Mouse (Mus musculus): ENCODE data around the gene Lipt1. TPM values are rescaled to one million over a fixed set of nuclear protein-coding genes. Genes with fewer than 3 reads are reported as not detected.
A peak's percentile ranks its signal among the peaks of the same experiment; 100 is the strongest.

The Lipt1 gene
- polyA plus RNA-seq, 1 experiment: 0.62 TPM

DNA sequence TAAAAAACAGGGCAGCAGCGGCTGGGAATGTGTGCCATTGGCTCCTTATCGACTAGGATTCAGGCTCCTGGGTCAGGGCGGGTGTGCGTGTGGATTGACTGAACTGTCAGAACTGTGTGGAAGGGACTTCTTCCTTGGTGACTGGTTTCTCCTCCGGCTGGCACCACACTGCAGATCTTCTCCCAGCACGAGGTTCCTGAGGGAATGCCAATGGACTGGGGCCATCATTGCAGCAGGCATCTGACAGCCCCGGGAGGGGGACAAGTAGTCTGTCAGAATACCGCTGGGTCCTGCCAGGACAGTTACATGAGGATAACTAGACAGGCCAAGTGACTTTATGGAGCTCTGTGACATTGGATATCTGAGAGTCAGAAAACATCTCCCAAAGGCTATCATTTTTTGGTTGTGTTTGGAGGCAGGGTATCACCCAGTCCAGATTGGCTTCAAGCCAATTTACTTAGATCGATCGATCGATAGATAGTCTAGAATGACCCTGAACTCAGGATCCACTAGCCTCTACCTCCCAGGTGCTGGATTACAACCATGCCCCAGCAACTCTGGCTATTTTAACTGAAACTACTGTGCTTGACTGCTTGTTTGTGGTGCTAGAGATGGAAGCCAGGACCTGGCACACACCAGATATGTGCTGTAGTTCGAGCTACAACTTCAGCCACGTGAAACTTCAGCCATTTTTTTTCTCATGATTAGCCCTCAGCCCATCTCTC lies 6.4 kb downstream of the Lipt1 start:
- no peak overlapping the region for H3K4me3 ChIP-seq (ENCODE audit: low read depth, low read length)
- 92% methylated on average over 13 of the region's 13 CpGs for WGBS
- H3K36me3 ChIP-seq (ENCODE audit: control insufficient read depth, insufficient read depth, low read length): peaks cover 41% of the 10 kb centered on the region
- H3K4me1 ChIP-seq (ENCODE audit: control insufficient read depth, insufficient read depth, insufficient read length, low read length): no peaks in the 10 kb centered on the region
- H3K27me3 ChIP-seq (ENCODE audit: control insufficient read depth, insufficient read depth, low read length): no peaks in the 10 kb centered on the region
- TF ChIP-seq POLR2A (IDR thresholded peaks at IDR 0.05; ENCODE audit: low read depth, low read length): no peak
- TF ChIP-seq CTCF (IDR thresholded peaks at IDR 0.05; ENCODE audit: extremely low read depth, insufficient read length, insufficient replicate concordance, low read depth, low read length): no peak
- H3K27ac ChIP-seq (ENCODE audit: insufficient read depth, low read depth, low read length): no peak overlapping the region

DNA sequence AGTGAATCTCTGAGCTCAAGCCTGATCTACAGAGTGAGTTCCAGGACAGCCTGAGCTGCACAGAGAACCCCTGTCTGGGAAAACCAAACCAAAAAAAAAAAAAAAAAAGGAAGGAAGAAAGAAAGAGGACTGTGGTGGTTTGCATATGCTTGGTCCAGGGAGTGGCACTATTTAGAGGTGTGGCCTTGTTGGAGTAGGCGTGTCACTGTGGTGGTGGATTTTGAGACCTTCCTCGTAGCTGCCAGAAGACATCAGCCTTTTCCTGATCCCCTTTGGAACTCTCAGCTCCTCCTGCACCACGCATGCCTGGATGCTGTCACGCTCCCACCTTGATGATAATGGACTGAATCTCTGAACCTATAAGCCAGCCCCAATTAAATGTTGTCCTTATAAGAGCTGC lies 11.9 kb downstream of the Lipt1 start:
- Histone ChIP-seq H3K27ac (ENCODE audit: insufficient read depth, low read depth, low read length) (no peak overlapping the region), H3K4me3 (ENCODE audit: low read depth, low read length) (no peak overlapping the region), H3K4me1 (ENCODE audit: control insufficient read depth, insufficient read depth, insufficient read length, low read length) (no peaks in the 10 kb centered on the region), H3K27me3 (ENCODE audit: control insufficient read depth, insufficient read depth, low read length) (no peaks in the 10 kb centered on the region), H3K36me3 (ENCODE audit: control insufficient read depth, insufficient read depth, low read length) (peaks cover 35% of the 10 kb centered on the region)
- TF ChIP-seq POLR2A (IDR thresholded peaks at IDR 0.05; ENCODE audit: low read depth, low read length): no peak
- TF ChIP-seq CTCF (IDR thresholded peaks at IDR 0.05; ENCODE audit: extremely low read depth, insufficient read length, insufficient replicate concordance, low read depth, low read length): no peak
- 75% methylated on average over 4 of the region's 4 CpGs for WGBS

DNA sequence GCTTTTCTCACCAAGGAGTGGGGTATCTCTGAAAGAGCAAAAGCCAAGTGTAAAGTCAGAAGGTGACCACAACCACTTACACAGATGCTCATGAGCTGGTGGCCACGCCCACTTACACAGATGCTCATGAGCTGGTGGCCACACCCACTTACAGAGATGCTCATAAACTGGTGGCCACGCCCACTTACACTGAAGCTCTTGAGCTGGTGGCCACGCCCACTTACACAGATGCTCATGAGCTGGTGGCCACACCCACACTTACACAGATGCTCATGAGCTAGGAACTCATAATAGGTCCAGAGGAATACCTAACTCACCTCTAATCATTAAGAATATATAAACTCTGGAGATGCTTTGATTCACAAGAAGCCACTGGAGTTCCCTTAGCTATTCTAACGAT lies 12.9 kb downstream of the Lipt1 start:
- peaks cover 26% of the 10 kb centered on the region for H3K36me3 ChIP-seq (ENCODE audit: control insufficient read depth, insufficient read depth, low read length)
- TF ChIP-seq CTCF (IDR thresholded peaks at IDR 0.05; ENCODE audit: extremely low read depth, insufficient read length, insufficient replicate concordance, low read depth, low read length) (no peak), POLR2A (IDR thresholded peaks at IDR 0.05; ENCODE audit: low read depth, low read length) (no peak)
- WGBS: 75% methylated on average over 4 of the region's 4 CpGs

DNA sequence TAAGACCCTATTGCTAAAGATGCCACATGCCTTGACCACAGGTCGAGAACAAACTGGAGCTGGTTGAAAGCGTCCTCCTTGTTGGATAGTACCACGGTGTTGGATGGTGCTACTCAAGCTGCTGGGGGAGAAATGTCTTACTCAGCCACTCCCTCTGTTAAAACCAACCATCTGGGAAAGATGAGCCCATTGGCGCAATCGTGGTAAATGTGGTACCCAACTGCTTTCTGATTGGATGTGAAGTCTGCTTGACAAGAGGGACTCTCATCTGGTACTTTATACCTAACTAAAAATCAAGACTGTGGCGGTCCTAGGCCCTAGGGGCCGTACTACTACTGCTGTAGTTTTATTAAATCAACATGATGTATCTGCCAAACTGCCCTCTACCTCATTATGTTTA lies 17.7 kb downstream of the Lipt1 start:
- Histone ChIP-seq H3K4me1 (ENCODE audit: control insufficient read depth, insufficient read depth, insufficient read length, low read length) (peaks cover 5% of the 10 kb centered on the region; the same call in 1 of the 2 replicates), H3K27me3 (ENCODE audit: control insufficient read depth, insufficient read depth, low read length) (no peaks in the 10 kb centered on the region), H3K27ac (ENCODE audit: insufficient read depth, low read depth, low read length) (peak overlapping the region; percentile 96; the same call in 1 of the 2 replicates), H3K4me3 (ENCODE audit: low read depth, low read length) (no peak overlapping the region), H3K36me3 (ENCODE audit: control insufficient read depth, insufficient read depth, low read length) (peaks cover 9% of the 10 kb centered on the region)
- 74% methylated on average over 7 of the region's 7 CpGs for WGBS
- TF ChIP-seq CTCF (IDR thresholded peaks at IDR 0.05; ENCODE audit: extremely low read depth, insufficient read length, insufficient replicate concordance, low read depth, low read length) (no peak), POLR2A (IDR thresholded peaks at IDR 0.05; ENCODE audit: low read depth, low read length) (no peak)

More for the DNA sequence above, 12.9 kb downstream of the Lipt1 start:
- no peak overlapping the region for H3K4me3 ChIP-seq (ENCODE audit: low read depth, low read length)
- H3K4me1 ChIP-seq (ENCODE audit: control insufficient read depth, insufficient read depth, insufficient read length, low read length): peaks cover 3% of the 10 kb centered on the region; the same call in 1 of the 2 replicates
- H3K27ac ChIP-seq (ENCODE audit: insufficient read depth, low read depth, low read length): no peak overlapping the region
- no peaks in the 10 kb centered on the region for H3K27me3 ChIP-seq (ENCODE audit: control insufficient read depth, insufficient read depth, low read length)

DNA sequence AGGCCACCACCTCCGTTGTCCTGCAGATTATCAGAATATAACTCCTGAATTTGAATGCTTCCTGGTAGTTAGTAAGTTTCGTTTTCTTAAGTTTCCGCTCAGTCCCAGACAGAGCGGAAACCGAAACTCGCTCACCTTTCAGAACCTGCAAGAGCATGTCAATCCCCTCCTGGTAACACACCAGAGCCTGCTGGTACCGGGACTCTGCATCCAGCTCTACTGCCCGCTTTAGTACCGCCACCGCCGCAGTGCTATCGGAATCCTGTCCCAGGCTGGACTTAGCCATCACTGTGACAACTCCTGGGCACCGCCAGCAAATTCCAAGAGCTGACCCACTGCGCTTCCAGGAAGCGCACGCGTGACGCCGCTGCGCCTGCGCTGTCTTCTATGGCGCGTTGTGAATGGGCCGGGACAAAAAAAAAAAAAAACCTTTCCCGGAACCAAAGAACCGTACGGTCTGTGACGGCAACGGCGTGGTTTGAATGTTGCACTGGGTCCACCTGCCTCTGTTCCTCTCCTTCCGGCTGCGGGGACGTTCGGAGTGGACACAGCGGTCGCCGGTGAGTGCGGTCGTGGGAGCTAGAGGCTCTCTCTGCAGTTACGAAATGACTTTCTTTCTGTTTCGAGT lies 18.6 kb downstream of the Lipt1 start, which contains the start of the genes Mitd1 and Mrpl30:
Gene Mitd1, minus strand, starts transcription at position 387 of the 628 bp plus-strand sequence.
Gene Mrpl30, plus strand, starts transcription at position 453 of the 628 bp plus-strand sequence.
- no peak for TF ChIP-seq CTCF (IDR thresholded peaks at IDR 0.05; ENCODE audit: extremely low read depth, insufficient read length, insufficient replicate concordance, low read depth, low read length)
- peak; percentile 78 for TF ChIP-seq POLR2A (IDR thresholded peaks at IDR 0.05; ENCODE audit: low read depth, low read length)
- under 1% methylated on average over 41 of the region's 41 CpGs for WGBS

DNA sequence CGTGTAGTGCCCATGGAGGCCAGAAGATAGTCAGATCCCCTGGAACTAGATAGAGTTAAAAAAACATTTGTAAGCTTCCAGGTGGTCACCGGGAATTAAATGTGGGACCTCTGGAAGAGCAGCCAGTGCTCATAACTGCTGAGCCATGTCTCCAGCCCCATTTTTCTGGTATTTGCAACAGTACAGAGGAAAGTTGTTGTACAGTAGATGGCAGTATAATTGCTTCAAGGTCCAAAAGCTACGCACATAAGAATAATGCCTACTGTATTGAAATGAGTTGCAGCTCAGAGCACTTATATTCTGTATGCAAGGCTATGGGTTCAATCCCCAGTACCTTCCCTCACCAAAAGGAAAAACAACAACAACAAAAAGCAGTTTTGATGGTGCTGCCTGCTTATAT lies 19.9 kb downstream of the Lipt1 start:
- Histone ChIP-seq H3K27ac (ENCODE audit: insufficient read depth, low read depth, low read length) (no peak overlapping the region), H3K4me1 (ENCODE audit: control insufficient read depth, insufficient read depth, insufficient read length, low read length) (peaks cover 5% of the 10 kb centered on the region; the same call in 1 of the 2 replicates), H3K27me3 (ENCODE audit: control insufficient read depth, insufficient read depth, low read length) (no peaks in the 10 kb centered on the region), H3K36me3 (ENCODE audit: control insufficient read depth, insufficient read depth, low read length) (peaks cover 17% of the 10 kb centered on the region), H3K4me3 (ENCODE audit: low read depth, low read length) (no peak overlapping the region)
- WGBS: 33% methylated on average over 3 of the region's 3 CpGs
- no peak for TF ChIP-seq CTCF (IDR thresholded peaks at IDR 0.05; ENCODE audit: extremely low read depth, insufficient read length, insufficient replicate concordance, low read depth, low read length)
- no peak for TF ChIP-seq POLR2A (IDR thresholded peaks at IDR 0.05; ENCODE audit: low read depth, low read length)

More for the DNA sequence above, 18.6 kb downstream of the Lipt1 start, which contains the start of the genes Mitd1 and Mrpl30:
- Histone ChIP-seq H3K4me3 (ENCODE audit: low read depth, low read length) (peak within 1 kb of the TSS; percentile 87), H3K27me3 (ENCODE audit: control insufficient read depth, insufficient read depth, low read length) (no peaks in the 10 kb centered on the region), H3K36me3 (ENCODE audit: control insufficient read depth, insufficient read depth, low read length) (peaks cover 12% of the 10 kb centered on the region), H3K4me1 (ENCODE audit: control insufficient read depth, insufficient read depth, insufficient read length, low read length) (peaks cover 5% of the 10 kb centered on the region; the same call in 1 of the 2 replicates), H3K27ac (ENCODE audit: insufficient read depth, low read depth, low read length) (peak within 1 kb of the TSS; percentile 96)

DNA sequence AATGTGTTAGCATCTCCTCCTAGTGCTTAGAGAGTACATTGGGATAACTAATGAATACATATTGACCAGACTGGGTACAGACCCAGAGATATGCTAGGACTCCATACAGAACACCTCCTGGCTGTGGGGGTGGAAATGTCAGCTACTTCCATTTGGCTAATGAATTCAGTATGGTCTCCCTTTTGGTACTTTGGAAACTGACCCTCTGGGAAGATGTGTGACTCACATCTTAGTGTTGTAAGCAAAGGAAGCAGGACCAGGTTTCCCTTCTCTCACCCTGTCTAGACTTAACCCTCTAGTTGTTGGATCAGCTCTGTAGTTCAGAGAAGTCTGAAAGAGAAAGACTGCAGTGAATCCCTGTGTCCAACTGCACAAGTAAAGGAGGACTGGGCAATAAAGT lies 23.1 kb downstream of the Lipt1 start:
- peaks cover 3% of the 10 kb centered on the region; the same call in 1 of the 2 replicates for H3K4me1 ChIP-seq (ENCODE audit: control insufficient read depth, insufficient read depth, insufficient read length, low read length)
- H3K4me3 ChIP-seq (ENCODE audit: low read depth, low read length): no peak overlapping the region
- no peak overlapping the region for H3K27ac ChIP-seq (ENCODE audit: insufficient read depth, low read depth, low read length)
- peaks cover 42% of the 10 kb centered on the region for H3K36me3 ChIP-seq (ENCODE audit: control insufficient read depth, insufficient read depth, low read length)
- H3K27me3 ChIP-seq (ENCODE audit: control insufficient read depth, insufficient read depth, low read length): no peaks in the 10 kb centered on the region
- TF ChIP-seq POLR2A (IDR thresholded peaks at IDR 0.05; ENCODE audit: low read depth, low read length) (no peak), CTCF (IDR thresholded peaks at IDR 0.05; ENCODE audit: extremely low read depth, insufficient read length, insufficient replicate concordance, low read depth, low read length) (no peak)

Measured in small intestine, adult 2 months (tissue).